Mouse (Mus musculus) kidney, postnatal 0 days (tissue): Measurements from ENCODE around the gene Cyp2c55. TPM values are rescaled to one million over a fixed set of nuclear protein-coding genes. Genes with fewer than 3 reads are reported as not detected.

Experiments
- ATAC-seq: fragments of 200-750 bp; cut with Nextera tagmentation; replicated peaks from 2 replicates; pipeline ENCODE4 v1.8.0; 2017; ENCODE audit warnings: low read depth, moderate number of reproducible peaks, moderate TSS enrichment, moderate library complexity; ENCODE audit not compliant: low FRiP score
- DNase-seq: peaks from one replicate; pipeline ENCODE4 v3.0.0-alpha.2; 2016; ENCODE audit warnings: low spot score
- H3K27ac ChIP-seq: fragments of 300-500 bp; sonication (generic); 2 replicates; pipeline ENCODE4 v1.5.1; 2014; ENCODE audit warnings: mild to moderate bottlenecking
- H3K27me3 ChIP-seq: fragments of 300-500 bp; sonication (generic); 2 replicates; pipeline ENCODE4 v1.6.1; 2014; ENCODE audit warnings: low read length, mixed read lengths; ENCODE audit not compliant: insufficient read depth
- H3K36me3 ChIP-seq: fragments of 300-500 bp; sonication (generic); 2 replicates; pipeline ENCODE4 v1.6.1; 2014; ENCODE audit warnings: low read length, mixed read lengths; ENCODE audit not compliant: insufficient read depth
- H3K4me1 ChIP-seq: fragments of 300-500 bp; sonication (generic); replicated peaks from 2 replicates; pipeline ENCODE4 v1.6.1; 2014; ENCODE audit warnings: antibody characterized with exemption, low read length, mixed read lengths; ENCODE audit not compliant: insufficient read depth
- H3K4me2 ChIP-seq: fragments of 300-500 bp; sonication (generic); 2 replicates; pipeline ENCODE4 v1.6.1; 2014; ENCODE audit warnings: mild to moderate bottlenecking, low read length, moderate library complexity, mixed read lengths
- H3K4me3 ChIP-seq: fragments of 300-500 bp; sonication (generic); replicated peaks from 2 replicates; pipeline ENCODE4 v1.5.1; 2014; ENCODE audit warnings: low read depth, low read length
- H3K9ac ChIP-seq: fragments of 300-500 bp; sonication (generic); 2 replicates; pipeline ENCODE4 v1.6.1; 2014; ENCODE audit warnings: low read depth, low read length
- H3K9me3 ChIP-seq: fragments of 300-500 bp; sonication (generic); replicated peaks from 2 replicates; pipeline ENCODE4 v1.6.1; 2016; ENCODE audit warnings: low read length, inconsistent platforms, mixed read lengths
- CTCF ChIP-seq: IDR thresholded peaks from 2 replicates; pipeline ENCODE4 v1.5.1; 2016; ENCODE audit warnings: antibody characterized with exemption, low read depth, mild to moderate bottlenecking, moderate library complexity
- WGBS: fragments of 180-500 bp; shearing (Covaris S2); extraction: QIAGEN DNeasy Blood & Tissue Kit; methylation state at CpG from one replicate; pipeline ENCODE4 v1.1.7; 2014; 5-methylcytosine and 5-hydroxymethylcytosine counted together
- microRNA-seq: library from miRNA; unstranded; fragments of <30 nt; microRNA quantifications from one replicate; pipeline ENCODE4, GENCODE M21; 2016
- polyA plus RNA-seq: library from polyadenylated mRNA; unstranded; fragments of >200 nt; fragmentation: Nextera tagmentation; extraction: Ambion mirVana; gene quantifications from 2 replicates; pipeline ENCODE4 v1.2.1, GENCODE M21; 2015

Gene Cyp2c55
- polyA plus RNA-seq, 1 experiment from 2014 or later: not detected

- ATAC-seq (no peak), DNase-seq (no peak)
- H3K36me3 ChIP-seq: no peaks in the 10 kb centered on the region
- no peak for TF ChIP-seq CTCF
- no peak overlapping the region for H3K4me3 ChIP-seq
- no peaks in the 10 kb centered on the region for H3K27me3 ChIP-seq
- H3K4me2 ChIP-seq: no peak overlapping the region
- no peak overlapping the region for H3K9ac ChIP-seq
- 71% methylated on average over 1 of the region's 1 CpGs for WGBS
- H3K9me3 ChIP-seq: no peaks in the 10 kb centered on the region
- H3K4me1 ChIP-seq: no peaks in the 10 kb centered on the region
- H3K27ac ChIP-seq: no peak overlapping the region
Measured at GRCm38 (mm10) chr19:38998676-38999075, 8.1 kb upstream of the Cyp2c55 start.

GRCm38 (mm10) chr19:39005132-39005531, 1.7 kb upstream of the Cyp2c55 start:
- Histone ChIP-seq H3K4me3 (no peak overlapping the region), H3K27ac (no peak overlapping the region), H3K9ac (no peak overlapping the region), H3K9me3 (no peaks in the 10 kb centered on the region), H3K27me3 (no peaks in the 10 kb centered on the region), H3K36me3 (no peaks in the 10 kb centered on the region), H3K4me1 (no peaks in the 10 kb centered on the region), H3K4me2 (no peak overlapping the region)
- 59% methylated on average over 1 of the region's 1 CpGs for WGBS
- TF ChIP-seq CTCF: no peak
- DNase-seq (no peak), ATAC-seq (no peak)

GRCm38 (mm10) chr19:39057928-39058327, 51.1 kb downstream of the Cyp2c55 start:
- no peaks in the 10 kb centered on the region for H3K27me3 ChIP-seq
- no peak overlapping the region for H3K27ac ChIP-seq
- DNase-seq (no peak), ATAC-seq (no peak)
- no peaks in the 10 kb centered on the region for H3K4me1 ChIP-seq
- H3K9me3 ChIP-seq: no peaks in the 10 kb centered on the region
- no peak for TF ChIP-seq CTCF
- no peaks in the 10 kb centered on the region for H3K36me3 ChIP-seq
- H3K9ac ChIP-seq: no peak overlapping the region
- WGBS: 94% methylated on average over 1 of the region's 1 CpGs
- no peak overlapping the region for H3K4me2 ChIP-seq
- no peak overlapping the region for H3K4me3 ChIP-seq

DNA sequence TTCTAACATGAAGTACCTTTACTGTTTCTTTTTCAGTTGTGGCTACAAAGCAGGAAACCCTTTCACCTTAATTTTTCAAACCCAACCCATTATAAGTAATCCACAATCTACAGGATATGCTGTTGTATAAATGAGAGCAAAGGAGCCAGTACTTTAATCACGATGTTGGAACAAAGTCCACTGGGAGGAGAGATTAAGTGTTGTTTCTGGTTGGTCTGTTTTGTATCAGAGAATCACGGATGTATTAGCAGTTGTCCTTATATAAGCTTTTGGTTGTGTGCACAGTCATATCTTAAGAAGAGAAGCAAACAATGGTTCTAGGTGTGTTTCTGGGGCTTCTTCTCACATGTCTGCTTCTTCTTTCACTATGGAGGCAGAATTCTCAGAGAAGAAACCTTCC, 53.9 kb downstream of the Cyp2c55 start, which contains the start of gene Cyp2c65:
Cyp2c65 (plus strand) TSS at position 297 of the 400 bp plus-strand sequence.
- Histone ChIP-seq H3K27me3 (no peaks in the 10 kb centered on the region), H3K4me2 (no peak within 1 kb of the TSS), H3K4me1 (no peaks in the 10 kb centered on the region), H3K9me3 (no peaks in the 10 kb centered on the region), H3K4me3 (no peak within 1 kb of the TSS), H3K9ac (no peak within 1 kb of the TSS), H3K36me3 (no peaks in the 10 kb centered on the region), H3K27ac (no peak within 1 kb of the TSS)
- DNase-seq (no peak), ATAC-seq (no peak)
- WGBS: 67% methylated on average over 2 of the region's 2 CpGs
- TF ChIP-seq CTCF: no peak

Small RNA genes lying within 50 kb of the gene (microRNA-seq; reads per million reads assigned to microRNA genes)
- gene Gm23800: not detected

Other genes with a start within 250 kb of the Cyp2c55 start
- gene Noc3l, start 187.8 kb upstream of the Cyp2c55 start, polyA plus RNA-seq: 4.7 and 4.8 TPM in 2 replicates
- 3.0 and 3.3 TPM in 2 replicates for gene Tbc1d12, start 170.4 kb upstream of the Cyp2c55 start, polyA plus RNA-seq
- gene Hells, start 76.1 kb upstream of the Cyp2c55 start, polyA plus RNA-seq: 30.8 and 33.8 TPM in 2 replicates
- not detected in 2 replicates for gene Cyp2c65, start 54.0 kb downstream of the Cyp2c55 start, polyA plus RNA-seq
- gene Cyp2c66, start 106.9 kb downstream of the Cyp2c55 start, polyA plus RNA-seq: not detected in 2 replicates